Mouse (Mus musculus) heart, postnatal 0 days (tissue): ENCODE measurements around the gene Olfr303.

Experiments
- CTCF ChIP-seq: IDR thresholded peaks from 2 replicates; pipeline ENCODE4 v1.5.1; 2016; ENCODE audit warnings: antibody characterized with exemption, control low read depth, low read depth
- EP300 ChIP-seq: IDR thresholded peaks from 2 replicates; pipeline ENCODE4 v1.6.1; 2016; ENCODE audit warnings: antibody characterized with exemption, low read depth

- TF ChIP-seq EP300 (no peak), CTCF (no peak)
Measured at GRCm38 (mm10) chr7:86397689-86398088, at the start of gene Olfr303.
